Mouse (Mus musculus) forebrain, embryonic 11.5 days (tissue): Measurements from ENCODE around the gene Gm4214. TPM values are rescaled to one million over a fixed set of nuclear protein-coding genes. Genes with fewer than 3 reads are reported as not detected.
"Not testable (repeated sequence)": the region's sequence is repeated elsewhere in the genome, so short reads cannot be mapped to it uniquely, and the experiment has no call there.

Experiments
- ATAC-seq: fragments of 200-750 bp; cut with Nextera tagmentation; replicated peaks from 2 replicates; pipeline ENCODE4 v1.8.0; 2017; ENCODE audit warnings: moderate TSS enrichment; ENCODE audit not compliant: low FRiP score
- DNase-seq: peaks from one replicate; pipeline ENCODE4 v3.0.0-alpha.2; 2017; ENCODE audit warnings: low spot score
- H3K27ac ChIP-seq: fragments of 300-500 bp; sonication (generic); 2 replicates; pipeline ENCODE4 v1.5.1; 2014; ENCODE audit warnings: low read depth, low read length
- H3K27me3 ChIP-seq: fragments of 300-500 bp; sonication (generic); 2 replicates; pipeline ENCODE4 v1.6.1; 2014; ENCODE audit warnings: mild to moderate bottlenecking, low read length, mixed read lengths; ENCODE audit not compliant: control insufficient read depth, insufficient read depth
- H3K36me3 ChIP-seq: fragments of 300-500 bp; sonication (generic); 2 replicates; pipeline ENCODE4 v1.6.1; 2014; ENCODE audit warnings: mild to moderate bottlenecking, low read length, moderate library complexity, mixed read lengths; ENCODE audit not compliant: control insufficient read depth, insufficient read depth
- H3K4me1 ChIP-seq: fragments of 300-500 bp; sonication (generic); replicated peaks from 2 replicates; pipeline ENCODE4 v1.6.1; 2014; ENCODE audit warnings: low read length, mixed read lengths; ENCODE audit not compliant: control insufficient read depth, insufficient read depth
- H3K4me2 ChIP-seq: fragments of 300-500 bp; sonication (generic); 2 replicates; pipeline ENCODE4 v1.6.1; 2014; ENCODE audit warnings: low read depth, mild to moderate bottlenecking, low read length, moderate library complexity, mixed read lengths; ENCODE audit not compliant: severe bottlenecking
- H3K4me3 ChIP-seq: fragments of 300-500 bp; sonication (generic); 2 replicates; pipeline ENCODE4 v1.5.1; 2014; ENCODE audit warnings: low read depth, low read length
- H3K9ac ChIP-seq: fragments of 300-500 bp; sonication (generic); 2 replicates; pipeline ENCODE4 v1.6.1; 2014; ENCODE audit warnings: low read length
- H3K9me3 ChIP-seq: fragments of 300-500 bp; sonication (generic); 2 replicates; pipeline ENCODE4 v1.6.1; 2016; ENCODE audit warnings: low read length, mixed read lengths; ENCODE audit not compliant: control insufficient read depth
- WGBS: fragments of 180-500 bp; shearing (Covaris S2); extraction: QIAGEN DNeasy Blood & Tissue Kit; methylation state at CpG from one replicate; pipeline ENCODE4 v1.1.7; 2014; 5-methylcytosine and 5-hydroxymethylcytosine counted together
- polyA plus RNA-seq: library from polyadenylated mRNA; unstranded; fragments of >200 nt; fragmentation: Nextera tagmentation; extraction: Ambion mirVana; gene quantifications from 2 replicates; pipeline ENCODE4 v1.2.1, GENCODE M21; 2014

Gene Gm4214
- polyA plus RNA-seq = not detected in 2 replicates

- not testable (repeated sequence) for ATAC-seq, H3K4me2 ChIP-seq, H3K36me3 ChIP-seq, H3K9ac ChIP-seq, H3K9me3 ChIP-seq, DNase-seq, H3K27ac ChIP-seq, H3K4me3 ChIP-seq, H3K27me3 ChIP-seq, H3K4me1 ChIP-seq
- WGBS = no CpG with 5 or more reads among the region's 5 CpGs
Observed at GRCm38 (mm10) chr7:22984573-22984972, at the start of gene Gm4214. Gm4214 (minus strand) TSS chr7:22984673.

- not testable (repeated sequence) for H3K4me3 ChIP-seq, ATAC-seq, H3K4me1 ChIP-seq, DNase-seq, H3K9me3 ChIP-seq, H3K9ac ChIP-seq, H3K27ac ChIP-seq, H3K27me3 ChIP-seq, H3K36me3 ChIP-seq, H3K4me2 ChIP-seq
- no CpG with 5 or more reads among the region's 3 CpGs for WGBS
Observed at GRCm38 (mm10) chr7:23019823-23020222, 35.4 kb upstream of the Gm4214 start, which contains the start of gene Gm4216. Gm4216 (minus strand) TSS chr7:23019923.

Other genes with a start within 250 kb of the Gm4214 start
- gene Vmn1r157, start 223.0 kb downstream of the Gm4214 start, polyA plus RNA-seq = not detected in 2 replicates
- gene Vmn1r158, start 193.9 kb downstream of the Gm4214 start, polyA plus RNA-seq = not detected in 2 replicates
- gene Vmn1r159, start 141.1 kb downstream of the Gm4214 start, polyA plus RNA-seq = not detected in 2 replicates
- gene Vmn1r160, start 113.4 kb downstream of the Gm4214 start, polyA plus RNA-seq = not detected in 2 replicates
- gene Gm4216, start 35.2 kb upstream of the Gm4214 start, polyA plus RNA-seq = not detected in 2 replicates
- gene Vmn1r163, start 70.9 kb upstream of the Gm4214 start, polyA plus RNA-seq = not detected in 2 replicates
- not detected in 2 replicates for gene Gm8720, start 82.8 kb upstream of the Gm4214 start, polyA plus RNA-seq
- not detected in 2 replicates for gene Gm10662, start 159.8 kb upstream of the Gm4214 start, polyA plus RNA-seq
- not detected in 2 replicates for gene Vmn1r165, start 232.7 kb upstream of the Gm4214 start, polyA plus RNA-seq